Mouse (Mus musculus) neural tube, embryonic 13.5 days (tissue): ENCODE results near the gene Ss18l1. TPM values are rescaled to one million over a fixed set of nuclear protein-coding genes. Genes with fewer than 3 reads are reported as not detected.

Experiments
- ATAC-seq: fragments of 200-750 bp; cut with Nextera tagmentation; 2 replicates; pipeline ENCODE4 v1.8.0; 2017; ENCODE audit warnings: low read depth, mild to moderate bottlenecking, moderate TSS enrichment, moderate library complexity
- H3K27ac ChIP-seq: fragments of 300-500 bp; sonication (generic); replicated peaks from 2 replicates; pipeline ENCODE4 v1.5.1; 2015; ENCODE audit warnings: moderate library complexity, mild to moderate bottlenecking, inconsistent platforms
- H3K27me3 ChIP-seq: fragments of 300-500 bp; sonication (generic); 2 replicates; pipeline ENCODE4 v1.6.1; 2015; ENCODE audit warnings: mild to moderate bottlenecking, inconsistent platforms
- H3K36me3 ChIP-seq: fragments of 300-500 bp; sonication (generic); 2 replicates; pipeline ENCODE4 v1.6.1; 2015; ENCODE audit warnings: mild to moderate bottlenecking, inconsistent platforms
- H3K4me1 ChIP-seq: fragments of 300-500 bp; sonication (generic); replicated peaks from 2 replicates; pipeline ENCODE4 v1.6.1; 2015; ENCODE audit warnings: inconsistent platforms
- H3K4me2 ChIP-seq: fragments of 300-500 bp; sonication (generic); 2 replicates; pipeline ENCODE4 v1.6.1; 2015; ENCODE audit warnings: inconsistent platforms, mild to moderate bottlenecking, moderate library complexity
- H3K4me3 ChIP-seq: fragments of 300-500 bp; sonication (generic); 2 replicates; pipeline ENCODE4 v1.5.1; 2015; ENCODE audit warnings: mild to moderate bottlenecking, inconsistent platforms
- H3K9ac ChIP-seq: fragments of 300-500 bp; sonication (generic); 2 replicates; pipeline ENCODE4 v1.6.1; 2015; ENCODE audit warnings: moderate library complexity, mild to moderate bottlenecking, inconsistent platforms
- H3K9me3 ChIP-seq: fragments of 300-500 bp; sonication (generic); 2 replicates; pipeline ENCODE4 v1.6.1; 2016; ENCODE audit warnings: inconsistent platforms
- WGBS: fragments of 180-500 bp; shearing (Covaris S2); methylation state at CpG from one replicate; pipeline ENCODE4 v1.1.7; 2015; 5-methylcytosine and 5-hydroxymethylcytosine counted together
- polyA plus RNA-seq: library from polyadenylated mRNA; unstranded; fragments of >200 nt; fragmentation: Nextera tagmentation; extraction: Ambion mirVana; gene quantifications from 2 replicates; pipeline ENCODE4 v1.2.1, GENCODE M21; 2015

The Ss18l1 gene
- polyA plus RNA-seq, 1 experiment from 2014 or later, result 44.8 TPM

GRCm38 (mm10) chr2:180020919-180021318, 21.4 kb upstream of the Ss18l1 start:
- H3K27me3 ChIP-seq, result peaks cover 37% of the 10 kb centered on the region
- no peak overlapping the region for H3K4me2 ChIP-seq
- no peaks in the 10 kb centered on the region for H3K9me3 ChIP-seq
- H3K4me1 ChIP-seq, result peaks cover 9% of the 10 kb centered on the region
- no peak overlapping the region for H3K9ac ChIP-seq
- 84% methylated on average over 8 of the region's 8 CpGs for WGBS
- no peak overlapping the region for H3K4me3 ChIP-seq
- no peaks in the 10 kb centered on the region for H3K36me3 ChIP-seq
- ATAC-seq, result no peak
- H3K27ac ChIP-seq, result no peak overlapping the region

DNA sequence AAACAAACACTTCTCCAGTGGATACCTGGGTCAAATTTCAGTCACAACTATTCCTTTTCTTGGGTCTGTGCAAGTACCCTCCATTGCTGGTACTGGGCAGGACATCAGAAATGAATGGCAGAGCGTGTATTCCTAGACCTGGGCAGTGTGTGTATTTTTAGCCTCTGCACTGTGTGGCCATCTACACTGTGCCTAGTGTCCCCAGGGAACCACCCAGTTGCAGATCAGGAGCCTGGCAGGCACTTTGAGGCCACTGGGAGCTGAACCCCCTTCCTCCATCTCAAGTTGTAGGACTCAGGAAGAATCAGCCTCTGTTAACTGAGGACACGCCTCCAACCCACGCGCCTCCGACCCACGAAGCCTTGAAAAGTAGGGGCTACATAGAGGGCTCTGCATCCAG, 19.6 kb upstream of the Ss18l1 start:
- 57% methylated on average over 6 of the region's 6 CpGs for WGBS
- no peak overlapping the region for H3K4me2 ChIP-seq
- H3K9me3 ChIP-seq, result no peaks in the 10 kb centered on the region
- H3K27me3 ChIP-seq, result peaks cover 37% of the 10 kb centered on the region
- peaks cover 27% of the 10 kb centered on the region for H3K4me1 ChIP-seq
- H3K9ac ChIP-seq, result no peak overlapping the region
- no peak overlapping the region for H3K4me3 ChIP-seq
- H3K36me3 ChIP-seq, result peaks cover 4% of the 10 kb centered on the region; the same call in 1 of the 2 replicates
- ATAC-seq, result no peak
- H3K27ac ChIP-seq, result no peak overlapping the region

DNA sequence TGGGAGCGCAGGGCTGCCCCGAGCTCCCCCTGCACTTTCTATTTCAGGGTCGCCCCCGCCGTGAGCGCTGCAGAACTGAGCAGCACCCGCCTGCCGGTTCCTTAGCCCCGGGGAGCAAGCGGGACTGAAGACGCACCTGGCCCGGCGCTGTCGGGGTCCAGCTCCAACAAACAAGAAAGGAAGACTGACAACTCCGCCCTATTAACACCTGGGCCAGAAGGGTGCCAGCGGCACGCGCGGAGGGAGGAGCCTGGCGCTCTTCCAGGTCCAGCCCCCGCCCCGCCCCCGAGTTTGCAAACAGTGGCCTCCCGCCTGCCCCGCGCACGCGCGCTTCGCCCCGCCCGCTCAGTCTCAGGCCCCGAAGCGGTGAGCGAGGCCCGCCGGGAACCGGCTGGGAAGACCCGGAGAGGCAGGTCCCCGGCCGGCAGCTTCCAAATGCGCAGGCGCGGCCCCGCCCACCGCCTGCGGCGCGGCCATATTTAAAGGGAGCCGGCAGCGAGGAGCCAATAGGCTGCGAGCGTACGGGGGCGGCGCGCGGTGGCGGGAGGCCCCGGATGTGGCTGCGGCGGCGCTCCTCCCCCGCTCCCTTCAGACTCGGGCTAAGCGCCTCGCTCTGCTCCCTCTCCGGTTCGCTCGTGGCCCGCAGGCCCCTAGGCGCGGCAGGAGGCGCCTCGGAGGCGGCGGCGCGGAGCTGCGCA, 17.8 kb upstream of the Ss18l1 start, which contains the start of gene Lsm14b:
Gene Lsm14b (plus strand): TSS at position 587 of the 698 bp plus-strand sequence.
- WGBS, result under 1% methylated on average over 75 of the region's 80 CpGs
- Histone ChIP-seq H3K9me3 (no peaks in the 10 kb centered on the region), H3K27ac (peak within 1 kb of the TSS; percentile 98), H3K9ac (peak within 1 kb of the TSS; percentile 98), H3K4me1 (peaks cover 40% of the 10 kb centered on the region), H3K4me3 (peak within 1 kb of the TSS; percentile 99), H3K27me3 (peaks cover 37% of the 10 kb centered on the region), H3K4me2 (peak within 1 kb of the TSS; percentile 99), H3K36me3 (peaks cover 22% of the 10 kb centered on the region)
- peak; percentile 95 for ATAC-seq

GRCm38 (mm10) chr2:180025135-180025860, 17.0 kb upstream of the Ss18l1 start:
- H3K9ac ChIP-seq, result peak overlapping the region; percentile 98
- peak overlapping the region; percentile 98 for H3K27ac ChIP-seq
- H3K4me2 ChIP-seq, result peak overlapping the region; percentile 99
- under 1% methylated on average over 66 of the region's 84 CpGs for WGBS
- H3K9me3 ChIP-seq, result no peaks in the 10 kb centered on the region
- peak; percentile 45 for ATAC-seq
- H3K4me1 ChIP-seq, result peaks cover 45% of the 10 kb centered on the region
- peaks cover 29% of the 10 kb centered on the region for H3K36me3 ChIP-seq
- peak overlapping the region; percentile 99 for H3K4me3 ChIP-seq
- peaks cover 30% of the 10 kb centered on the region for H3K27me3 ChIP-seq

- 8% methylated on average over 6 of the region's 6 CpGs for WGBS
These were observed 16.5 kb upstream of the Ss18l1 start for GRCm38 (mm10) chr2:180025861-180026200.

DNA sequence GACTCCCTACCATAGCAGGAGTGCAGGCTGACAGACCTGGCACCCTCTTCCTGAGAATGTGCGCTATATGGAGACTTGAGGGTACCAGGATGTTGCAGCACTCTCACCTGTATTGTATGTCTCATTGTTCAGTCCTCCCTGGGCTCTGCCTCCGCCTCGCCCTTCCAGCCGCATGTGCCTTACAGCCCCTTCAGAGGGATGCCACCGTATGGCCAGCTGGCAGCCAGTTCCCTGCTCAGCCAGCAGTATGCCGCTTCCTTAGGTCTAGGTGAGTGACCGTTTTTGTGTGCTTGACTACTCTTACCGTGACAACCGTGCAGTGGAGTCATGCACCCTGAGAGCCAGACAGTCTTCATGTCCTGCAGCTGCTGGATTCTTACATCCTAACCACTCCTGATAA, 14.5 kb upstream of the Ss18l1 start:
- peak overlapping the region; percentile 99 for H3K4me3 ChIP-seq
- H3K4me1 ChIP-seq, result peaks cover 49% of the 10 kb centered on the region
- H3K9me3 ChIP-seq, result no peaks in the 10 kb centered on the region
- H3K27me3 ChIP-seq, result peaks cover 9% of the 10 kb centered on the region
- WGBS, result 81% methylated on average over 9 of the region's 9 CpGs
- ATAC-seq, result no peak
- H3K36me3 ChIP-seq, result peaks cover 54% of the 10 kb centered on the region
- H3K27ac ChIP-seq, result no peak overlapping the region
- peak overlapping the region; percentile 99 for H3K4me2 ChIP-seq
- H3K9ac ChIP-seq, result peak overlapping the region; percentile 98

More at GRCm38 (mm10) chr2:180025861-180026200, 16.5 kb upstream of the Ss18l1 start:
- H3K27me3 ChIP-seq, result peaks cover 26% of the 10 kb centered on the region
- no peaks in the 10 kb centered on the region for H3K9me3 ChIP-seq
- peak overlapping the region; percentile 98 for H3K9ac ChIP-seq
- peak overlapping the region; percentile 99 for H3K4me3 ChIP-seq
- peaks cover 49% of the 10 kb centered on the region for H3K4me1 ChIP-seq
- H3K4me2 ChIP-seq, result peak overlapping the region; percentile 99
- ATAC-seq, result no peak
- peaks cover 35% of the 10 kb centered on the region for H3K36me3 ChIP-seq
- peak overlapping the region; percentile 98 for H3K27ac ChIP-seq

DNA sequence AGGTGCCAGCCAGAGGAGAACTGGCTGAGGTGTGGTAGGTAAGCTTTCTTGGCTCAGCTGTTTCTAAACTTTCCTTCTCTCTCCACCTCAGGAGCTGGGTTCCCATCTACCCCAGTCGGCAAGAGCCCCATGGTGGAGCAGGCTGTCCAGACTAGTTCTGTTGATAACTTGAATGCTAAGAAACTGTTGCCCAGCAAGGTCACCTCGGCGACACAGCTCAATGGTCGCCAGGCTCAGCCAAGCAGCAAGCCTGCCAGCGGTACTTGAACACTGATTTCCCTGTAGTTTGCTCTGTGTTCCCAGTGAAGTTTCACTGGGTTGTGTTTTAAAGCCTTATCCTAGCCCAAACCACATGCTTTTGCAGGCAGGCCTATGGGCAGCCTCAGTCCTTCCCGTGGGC, 11.0 kb upstream of the Ss18l1 start:
- Histone ChIP-seq H3K9ac (no peak overlapping the region), H3K4me2 (no peak overlapping the region), H3K4me3 (no peak overlapping the region), H3K9me3 (no peaks in the 10 kb centered on the region), H3K36me3 (peaks cover 89% of the 10 kb centered on the region), H3K27me3 (no peaks in the 10 kb centered on the region), H3K4me1 (peaks cover 42% of the 10 kb centered on the region), H3K27ac (no peak overlapping the region)
- 90% methylated on average over 6 of the region's 6 CpGs for WGBS
- no peak for ATAC-seq

DNA sequence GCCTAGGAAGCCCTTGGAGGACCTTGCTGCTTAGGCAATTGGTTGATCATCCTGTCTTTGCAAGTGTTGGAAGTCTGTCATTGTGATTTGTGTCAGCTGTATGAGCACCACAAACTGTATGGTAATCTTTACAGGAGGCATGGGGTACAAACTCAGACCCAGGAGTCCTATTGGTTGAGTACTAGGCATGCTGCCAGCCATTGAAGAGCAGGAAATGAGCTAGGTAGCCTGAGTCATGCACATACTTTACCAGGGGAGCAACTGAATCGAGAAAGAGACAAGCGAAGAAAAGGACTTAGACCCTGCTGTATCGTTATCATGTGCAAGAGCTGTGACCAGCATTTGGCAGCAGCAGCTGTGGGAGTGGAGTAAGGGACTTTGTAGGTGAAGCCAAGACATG, 9.4 kb upstream of the Ss18l1 start:
- no peaks in the 10 kb centered on the region for H3K27me3 ChIP-seq
- H3K9me3 ChIP-seq, result no peaks in the 10 kb centered on the region
- 87% methylated on average over 3 of the region's 3 CpGs for WGBS
- no peak overlapping the region for H3K9ac ChIP-seq
- peaks cover 100% of the 10 kb centered on the region for H3K36me3 ChIP-seq
- H3K4me2 ChIP-seq, result no peak overlapping the region
- no peak overlapping the region for H3K4me3 ChIP-seq
- peaks cover 25% of the 10 kb centered on the region for H3K4me1 ChIP-seq
- ATAC-seq, result no peak
- H3K27ac ChIP-seq, result no peak overlapping the region

GRCm38 (mm10) chr2:180033956-180034355, 8.4 kb upstream of the Ss18l1 start:
- H3K27me3 ChIP-seq, result no peaks in the 10 kb centered on the region
- H3K4me1 ChIP-seq, result peaks cover 15% of the 10 kb centered on the region
- no peak for ATAC-seq
- no peak overlapping the region for H3K4me2 ChIP-seq
- H3K36me3 ChIP-seq, result peaks cover 100% of the 10 kb centered on the region
- no peak overlapping the region for H3K9ac ChIP-seq
- no peak overlapping the region for H3K4me3 ChIP-seq
- H3K9me3 ChIP-seq, result no peaks in the 10 kb centered on the region
- H3K27ac ChIP-seq, result no peak overlapping the region
- 59% methylated on average over 3 of the region's 3 CpGs for WGBS

DNA sequence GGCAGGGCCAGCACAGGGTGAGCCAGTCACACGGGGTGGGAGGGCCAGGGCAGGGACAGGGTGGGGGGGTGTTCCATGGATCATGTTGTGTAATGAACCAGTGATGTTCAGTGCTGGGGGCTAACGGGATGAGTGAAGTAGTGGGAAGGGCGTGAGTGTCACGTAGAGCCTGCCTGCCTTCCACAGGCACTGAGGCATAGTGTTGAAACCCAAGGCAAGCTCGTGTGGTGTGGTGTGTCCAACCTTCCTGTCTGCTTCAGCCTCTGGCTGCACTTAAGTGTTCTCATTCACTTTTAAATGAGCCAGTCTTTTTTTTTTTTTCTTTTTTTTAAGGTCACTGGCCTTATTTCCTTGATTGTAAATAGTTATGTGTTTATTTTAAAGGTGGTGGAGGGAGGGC, 7.6 kb upstream of the Ss18l1 start:
- Histone ChIP-seq H3K9me3 (no peaks in the 10 kb centered on the region), H3K27me3 (no peaks in the 10 kb centered on the region), H3K9ac (no peak overlapping the region), H3K4me3 (no peak overlapping the region), H3K36me3 (peaks cover 100% of the 10 kb centered on the region), H3K4me1 (peaks cover 15% of the 10 kb centered on the region), H3K4me2 (no peak overlapping the region), H3K27ac (no peak overlapping the region)
- no peak for ATAC-seq
- 68% methylated on average over 5 of the region's 5 CpGs for WGBS

DNA sequence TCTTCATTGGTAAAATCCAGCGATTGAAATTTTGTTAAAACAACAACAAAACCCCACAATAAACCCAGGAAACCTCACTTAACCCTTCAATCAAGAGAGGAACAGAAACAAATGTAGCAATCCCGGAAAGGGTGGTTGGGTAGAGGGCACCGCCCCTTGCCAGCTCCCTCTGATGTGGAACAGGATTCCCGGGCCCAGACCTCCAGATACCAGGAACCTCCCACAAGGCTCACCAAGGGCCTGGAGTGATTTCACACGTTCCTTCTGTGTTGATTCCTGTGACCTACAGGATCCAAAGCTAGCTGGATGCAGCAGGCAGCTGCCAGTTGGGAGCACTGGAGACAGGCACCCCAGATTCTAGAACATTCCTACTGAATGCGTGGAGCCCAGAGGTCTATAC, 1.9 kb upstream of the Ss18l1 start:
- H3K4me3 ChIP-seq, result peak overlapping the region; percentile 97
- peaks cover 50% of the 10 kb centered on the region for H3K4me1 ChIP-seq
- ATAC-seq, result no peak
- H3K4me2 ChIP-seq, result peak overlapping the region; percentile 80
- 64% methylated on average over 6 of the region's 6 CpGs for WGBS
- 0 out of 2 replicates have a peak overlapping the region, but pooled peaks have one; percentile 9 for H3K27ac ChIP-seq
- no peaks in the 10 kb centered on the region for H3K27me3 ChIP-seq
- H3K9me3 ChIP-seq, result no peaks in the 10 kb centered on the region
- peaks cover 43% of the 10 kb centered on the region for H3K36me3 ChIP-seq
- H3K9ac ChIP-seq, result peak overlapping the region; percentile 94

DNA sequence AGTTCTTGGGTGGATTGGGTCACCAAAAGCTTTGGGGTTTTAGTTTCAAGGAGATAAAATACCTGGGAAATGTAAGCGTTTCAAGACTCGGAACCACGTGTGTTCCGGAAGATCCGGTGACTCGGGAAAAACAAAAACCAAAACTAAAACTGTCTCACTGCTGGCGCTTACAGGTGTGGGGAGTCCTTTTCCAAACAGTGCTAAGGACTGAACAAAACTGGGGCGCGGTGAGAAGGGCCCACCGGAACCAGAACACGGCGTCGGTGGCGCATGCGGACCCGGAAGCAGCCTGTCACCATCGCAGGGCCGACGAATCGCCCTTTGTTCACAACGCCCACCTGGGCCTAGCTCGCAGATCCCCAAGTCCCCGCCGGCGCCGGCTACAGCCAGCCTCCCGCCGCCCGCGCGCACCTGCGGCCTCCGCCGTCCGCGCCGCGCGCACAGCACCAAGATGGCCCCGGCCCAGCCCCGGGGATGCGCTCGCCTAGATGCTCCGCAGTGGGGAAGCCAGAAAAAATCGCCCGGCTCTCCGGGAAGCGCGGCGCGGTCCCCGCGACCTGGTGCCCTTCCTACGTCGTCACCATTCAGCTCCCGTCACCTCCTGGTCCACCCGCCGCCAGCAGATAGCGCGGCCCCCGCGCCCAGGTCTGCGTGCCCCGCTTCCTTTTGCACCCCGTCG, 593 bp upstream of the Ss18l1 start:
- Histone ChIP-seq H3K4me3 (peak overlapping the region; percentile 97), H3K36me3 (peaks cover 37% of the 10 kb centered on the region), H3K9ac (peak overlapping the region; percentile 94), H3K4me2 (peak overlapping the region; percentile 80), H3K27me3 (no peaks in the 10 kb centered on the region), H3K9me3 (no peaks in the 10 kb centered on the region), H3K27ac (peak overlapping the region; percentile 99), H3K4me1 (peaks cover 50% of the 10 kb centered on the region)
- WGBS, result under 1% methylated on average over 66 of the region's 66 CpGs
- peak; percentile 55 for ATAC-seq
